Mouse (Mus musculus) gonadal fat pad, adult 2 months (tissue): ENCODE results near the gene Gys1. TPM values are rescaled to one million over a fixed set of nuclear protein-coding genes. Genes with fewer than 3 reads are reported as not detected.
"Not testable (repeated sequence)": the region's sequence is repeated elsewhere in the genome, so short reads cannot be mapped to it uniquely, and the experiment has no call there.

Experiments
- DNase-seq: peaks from one replicate; pipeline ENCODE4 v3.0.0-alpha.2; 2012; ENCODE audit warnings: low read depth
- polyA plus RNA-seq: library from polyadenylated mRNA; depleted of rRNA; stranded (reverse); fragments of >200 nt; gene quantifications from 2 replicates; pipeline ENCODE4 v1.2.3, GENCODE M21; 2012

The Gys1 gene
- polyA plus RNA-seq, 1 experiment: 76.4 TPM

- no peak for DNase-seq
Measured at GRCm38 (mm10) chr7:45457204-45458060, 22.8 kb downstream of the Gys1 start.

GRCm38 (mm10) chr7:45458748-45459563 lies 24.3 kb downstream of the Gys1 start:
- DNase-seq: no peak

- not testable (repeated sequence) for DNase-seq
Measured at GRCm38 (mm10) chr7:45459564-45460140, 25.0 kb downstream of the Gys1 start, which contains the start of gene Ftl1. TSS of gene Ftl1 (minus strand) at chr7:45459884.

GRCm38 (mm10) chr7:45460377-45460776 lies 25.7 kb downstream of the Gys1 start:
- DNase-seq: no peak

- no peak for DNase-seq
Measured at GRCm38 (mm10) chr7:45460860-45461314, 26.2 kb downstream of the Gys1 start.

GRCm38 (mm10) chr7:45461326-45461725 lies 26.7 kb downstream of the Gys1 start:
- no peak for DNase-seq

GRCm38 (mm10) chr7:45461781-45462180 lies 27.1 kb downstream of the Gys1 start:
- no peak for DNase-seq

- DNase-seq: no peak
Measured at GRCm38 (mm10) chr7:45462325-45462724, 27.7 kb downstream of the Gys1 start.

GRCm38 (mm10) chr7:45462868-45463267 lies 28.2 kb downstream of the Gys1 start:
- DNase-seq: not testable (repeated sequence)

GRCm38 (mm10) chr7:45463987-45464778 lies 29.5 kb downstream of the Gys1 start:
- DNase-seq: no peak

GRCm38 (mm10) chr7:45465112-45465511 lies 30.5 kb downstream of the Gys1 start:
- no peak for DNase-seq

- DNase-seq: no peak
Measured at GRCm38 (mm10) chr7:45465549-45465948, 30.9 kb downstream of the Gys1 start.

- DNase-seq: no peak
Measured at GRCm38 (mm10) chr7:45466283-45467089, 31.8 kb downstream of the Gys1 start, which contains the start of gene Bax. TSS of gene Bax (minus strand) at chr7:45466898.

- DNase-seq: no peak
Measured at GRCm38 (mm10) chr7:45467090-45467670, 32.5 kb downstream of the Gys1 start.

- DNase-seq: no peak
Measured at GRCm38 (mm10) chr7:45470869-45471268, 36.2 kb downstream of the Gys1 start.

GRCm38 (mm10) chr7:45475291-45475969 lies 40.8 kb downstream of the Gys1 start:
- DNase-seq: no peak

GRCm38 (mm10) chr7:45476453-45476852 lies 41.8 kb downstream of the Gys1 start:
- DNase-seq: no peak

GRCm38 (mm10) chr7:45477003-45477402 lies 42.4 kb downstream of the Gys1 start:
- no peak for DNase-seq

GRCm38 (mm10) chr7:45478774-45479173 lies 44.1 kb downstream of the Gys1 start:
- DNase-seq: no peak
